Mouse (Mus musculus) stomach, postnatal 0 days (tissue): ENCODE measurements around the gene Retnlg.

Experiments
- CTCF ChIP-seq: IDR thresholded peaks from 2 replicates; pipeline ENCODE4 v1.5.1; 2016; ENCODE audit warnings: antibody characterized with exemption, low read depth, mild to moderate bottlenecking, moderate library complexity
- EP300 ChIP-seq: optimal IDR thresholded peaks from 2 replicates; pipeline ENCODE3; 2016; ENCODE audit warnings: antibody characterized with exemption

DNA sequence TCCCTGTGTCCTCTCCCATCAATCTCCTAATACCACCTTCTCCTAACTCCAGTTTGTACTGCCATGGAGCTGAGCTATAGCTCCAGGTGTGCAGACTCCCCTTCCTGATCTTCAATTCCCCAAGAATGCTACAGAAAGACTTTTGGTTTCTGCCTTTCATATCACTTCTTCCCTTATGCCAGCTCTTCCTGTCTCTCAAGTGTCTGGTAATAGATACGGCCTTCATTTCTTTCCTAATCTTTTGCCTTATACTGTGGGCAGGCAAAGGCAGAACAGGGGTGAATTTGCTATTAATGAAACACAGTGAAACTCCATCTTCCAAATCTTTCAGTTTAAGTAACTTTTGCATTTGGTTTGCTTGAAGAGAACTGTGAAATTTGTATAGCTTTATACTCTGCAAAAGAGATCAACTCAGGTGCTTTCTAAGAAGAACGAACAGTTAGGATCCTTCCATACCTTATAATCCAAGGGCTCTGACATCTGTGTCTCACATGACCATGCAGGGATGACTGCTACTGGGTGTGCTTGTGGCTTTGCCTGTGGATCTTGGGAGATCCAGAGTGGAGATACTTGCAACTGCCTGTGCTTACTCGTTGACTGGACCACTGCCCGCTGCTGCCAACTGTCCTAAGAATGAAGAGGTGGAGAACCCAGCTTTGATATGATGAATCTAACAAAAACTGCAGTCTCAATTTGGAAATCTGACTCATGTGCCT lies 28.6 kb upstream of the Retnlg start:
- TF ChIP-seq CTCF, result no peak
- TF ChIP-seq EP300, result no peak
